Mouse (Mus musculus): ENCODE results near the gene Fgfr2. TPM values are rescaled to one million over a fixed set of nuclear protein-coding genes. Genes with fewer than 3 reads are reported as not detected.

Gene Fgfr2
- polyA plus RNA-seq, 1 experiment from 2014 or later, result 11.2 TPM

DNA sequence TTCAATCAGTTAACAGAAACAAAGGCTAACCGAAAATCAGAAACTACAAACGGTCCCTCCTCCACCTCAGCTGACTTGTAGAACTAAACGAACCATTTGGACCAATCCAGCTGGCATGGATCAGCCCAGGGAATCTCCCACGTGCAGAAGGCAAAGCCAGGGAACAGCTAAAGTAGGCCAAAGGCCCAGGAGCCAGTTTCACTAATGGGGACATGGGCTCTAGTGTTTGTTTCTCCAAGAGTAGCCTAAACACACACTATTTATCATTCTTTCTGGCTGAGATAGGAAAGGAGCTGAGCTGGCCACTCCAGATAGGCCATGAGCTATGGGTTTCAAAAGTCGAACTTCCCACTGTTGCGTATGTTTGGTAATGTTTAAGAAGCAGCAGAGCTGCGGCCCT is 864.3 kb downstream of the Fgfr2 start:
- Histone ChIP-seq H3K9ac (replicated peaks) (no peak overlapping the region), H3K4me2 (ENCODE audit: low read depth, low read length) (no peak overlapping the region), H3K27ac (ENCODE audit: low read depth) (no peak overlapping the region), H3K4me3 (ENCODE audit: low read depth, low read length) (no peak overlapping the region), H3K36me3 (replicated peaks; ENCODE audit: insufficient read depth, low read length) (peaks cover 20% of the 10 kb centered on the region), H3K9me3 (ENCODE audit: low read length) (no peaks in the 10 kb centered on the region), H3K4me1 (ENCODE audit: insufficient read depth) (peaks cover 5% of the 10 kb centered on the region), H3K27me3 (ENCODE audit: insufficient read depth, low read length) (no peaks in the 10 kb centered on the region)
- 66% methylated on average over 7 of the region's 7 CpGs for WGBS (ENCODE audit: insufficient replicate concordance)
- ATAC-seq (no peak), DNase-seq (no peak)
- TF ChIP-seq EP300 (IDR thresholded peaks at IDR 0.05; ENCODE audit: low read depth), result no peak
- no peak for TF ChIP-seq CTCF (IDR thresholded peaks at IDR 0.05; ENCODE audit: low read depth)

DNA sequence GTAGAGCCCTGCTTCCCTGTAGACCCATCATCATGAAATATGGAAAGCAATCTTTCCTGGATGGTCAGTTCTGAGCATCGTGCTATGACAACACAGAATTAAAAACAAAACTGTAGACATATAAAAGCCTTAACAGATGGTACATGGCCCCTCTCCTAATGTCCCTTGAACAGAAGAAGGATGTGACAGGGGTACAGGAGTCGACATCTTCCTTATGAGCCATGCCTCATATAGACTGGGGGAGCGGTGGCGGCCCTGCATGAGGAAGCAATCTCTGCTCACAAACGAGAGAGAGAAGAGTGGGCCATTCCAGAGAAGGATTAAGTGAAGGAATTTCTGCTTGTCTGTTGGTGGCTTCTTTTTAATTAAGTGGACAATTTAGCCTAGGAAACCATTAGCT is 864.9 kb downstream of the Fgfr2 start:
- Histone ChIP-seq H3K4me2 (ENCODE audit: low read depth, low read length) (no peak overlapping the region), H3K9ac (replicated peaks) (no peak overlapping the region), H3K9me3 (ENCODE audit: low read length) (no peaks in the 10 kb centered on the region), H3K27ac (ENCODE audit: low read depth) (no peak overlapping the region), H3K27me3 (ENCODE audit: insufficient read depth, low read length) (no peaks in the 10 kb centered on the region), H3K4me1 (ENCODE audit: insufficient read depth) (peaks cover 5% of the 10 kb centered on the region), H3K4me3 (ENCODE audit: low read depth, low read length) (no peak overlapping the region), H3K36me3 (replicated peaks; ENCODE audit: insufficient read depth, low read length) (peaks cover 18% of the 10 kb centered on the region)
- TF ChIP-seq CTCF (IDR thresholded peaks at IDR 0.05; ENCODE audit: low read depth), result no peak
- no peak for TF ChIP-seq EP300 (IDR thresholded peaks at IDR 0.05; ENCODE audit: low read depth)
- DNase-seq (no peak), ATAC-seq (no peak)
- 85% methylated on average over 5 of the region's 5 CpGs for WGBS (ENCODE audit: insufficient replicate concordance)

GRCm38 (mm10) chr7:132253513-132253912 is 869.6 kb downstream of the Fgfr2 start:
- 79% methylated on average over 5 of the region's 5 CpGs for WGBS (ENCODE audit: insufficient replicate concordance)
- no peak overlapping the region for H3K9ac ChIP-seq (replicated peaks)
- H3K27ac ChIP-seq (ENCODE audit: low read depth), result no peak overlapping the region
- ATAC-seq (no peak), DNase-seq (no peak)
- H3K36me3 ChIP-seq (replicated peaks; ENCODE audit: insufficient read depth, low read length), result peaks cover 7% of the 10 kb centered on the region
- TF ChIP-seq EP300 (IDR thresholded peaks at IDR 0.05; ENCODE audit: low read depth) (no peak), CTCF (IDR thresholded peaks at IDR 0.05; ENCODE audit: low read depth) (no peak)
- H3K4me3 ChIP-seq (ENCODE audit: low read depth, low read length), result no peak overlapping the region
- no peak overlapping the region for H3K4me2 ChIP-seq (ENCODE audit: low read depth, low read length)
- H3K4me1 ChIP-seq (ENCODE audit: insufficient read depth), result no peaks in the 10 kb centered on the region
- no peaks in the 10 kb centered on the region for H3K9me3 ChIP-seq (ENCODE audit: low read length)
- H3K27me3 ChIP-seq (ENCODE audit: insufficient read depth, low read length), result no peaks in the 10 kb centered on the region

GRCm38 (mm10) chr7:132253078-132253477 is 870.1 kb downstream of the Fgfr2 start:
- H3K27ac ChIP-seq (ENCODE audit: low read depth), result no peak overlapping the region
- H3K4me1 ChIP-seq (ENCODE audit: insufficient read depth), result no peaks in the 10 kb centered on the region
- WGBS (ENCODE audit: insufficient replicate concordance), result 92% methylated on average over 4 of the region's 4 CpGs
- no peak for TF ChIP-seq EP300 (IDR thresholded peaks at IDR 0.05; ENCODE audit: low read depth)
- TF ChIP-seq CTCF (IDR thresholded peaks at IDR 0.05; ENCODE audit: low read depth), result no peak
- DNase-seq, result no peak
- H3K36me3 ChIP-seq (replicated peaks; ENCODE audit: insufficient read depth, low read length), result peaks cover 7% of the 10 kb centered on the region
- H3K9me3 ChIP-seq (ENCODE audit: low read length), result no peaks in the 10 kb centered on the region
- H3K4me3 ChIP-seq (ENCODE audit: low read depth, low read length), result no peak overlapping the region
- no peak for ATAC-seq
- H3K27me3 ChIP-seq (ENCODE audit: insufficient read depth, low read length), result no peaks in the 10 kb centered on the region
- no peak overlapping the region for H3K4me2 ChIP-seq (ENCODE audit: low read depth, low read length)
- H3K9ac ChIP-seq (replicated peaks), result no peak overlapping the region

DNA sequence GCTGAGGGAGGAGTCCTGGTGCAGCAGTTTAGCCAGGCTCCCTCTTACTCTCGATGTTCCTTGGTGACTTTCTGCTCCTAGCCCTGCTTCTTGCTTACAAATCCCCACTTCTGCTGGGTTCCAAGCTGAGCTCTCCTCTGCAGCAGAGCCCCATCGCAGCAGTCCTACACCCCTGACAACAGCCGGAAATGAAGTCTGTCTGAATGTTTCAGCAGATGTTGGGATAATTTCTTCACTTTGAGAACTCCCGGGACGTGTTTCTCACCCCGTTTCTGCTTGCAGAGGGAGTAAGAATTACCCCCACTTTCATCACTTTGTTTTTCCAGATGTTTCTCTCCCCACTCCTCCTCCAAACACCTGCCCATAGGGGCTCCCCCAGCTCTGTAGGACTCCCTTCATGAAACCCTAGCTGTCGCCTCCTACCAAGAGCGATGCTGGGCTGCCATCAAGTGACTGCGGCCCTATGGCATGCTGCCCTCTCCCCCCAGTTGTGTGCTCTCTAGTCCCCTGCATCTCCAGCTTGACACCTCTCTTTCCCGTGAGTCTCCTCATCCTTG is 873.5 kb downstream of the Fgfr2 start:
- Histone ChIP-seq H3K4me3 (ENCODE audit: low read depth, low read length) (no peak overlapping the region), H3K4me1 (ENCODE audit: insufficient read depth) (no peaks in the 10 kb centered on the region), H3K36me3 (replicated peaks; ENCODE audit: insufficient read depth, low read length) (peaks cover 4% of the 10 kb centered on the region; the same call in 1 of the 2 replicates), H3K4me2 (ENCODE audit: low read depth, low read length) (no peak overlapping the region), H3K27ac (ENCODE audit: low read depth) (no peak overlapping the region), H3K9me3 (ENCODE audit: low read length) (no peaks in the 10 kb centered on the region), H3K27me3 (ENCODE audit: insufficient read depth, low read length) (no peaks in the 10 kb centered on the region), H3K9ac (replicated peaks) (no peak overlapping the region)
- ATAC-seq (no peak), DNase-seq (no peak)
- WGBS (ENCODE audit: insufficient replicate concordance), result 71% methylated on average over 10 of the region's 10 CpGs
- TF ChIP-seq CTCF (IDR thresholded peaks at IDR 0.05; ENCODE audit: low read depth) (no peak), EP300 (IDR thresholded peaks at IDR 0.05; ENCODE audit: low read depth) (no peak)

DNA sequence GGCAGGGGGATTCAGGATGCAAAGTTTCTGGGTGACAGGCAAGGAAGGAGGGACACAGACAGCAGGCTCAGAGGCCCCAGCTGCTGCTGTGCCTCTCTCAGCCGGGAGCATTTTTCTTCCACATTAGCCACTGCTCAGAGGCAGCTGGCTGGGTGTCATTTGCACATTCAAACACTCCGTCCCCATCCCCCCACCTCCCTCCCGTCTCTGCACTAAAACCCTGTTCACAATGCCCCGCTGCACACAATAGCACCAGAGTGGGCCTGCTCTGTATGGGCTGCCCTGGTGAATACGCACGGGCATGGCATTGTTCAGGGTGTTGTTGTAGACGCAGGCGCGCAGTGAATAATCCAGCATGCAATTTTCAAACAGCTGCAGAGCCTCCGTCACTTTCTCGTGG is 875.6 kb downstream of the Fgfr2 start:
- TF ChIP-seq EP300 (IDR thresholded peaks at IDR 0.05; ENCODE audit: low read depth), result no peak
- no peak for TF ChIP-seq CTCF (IDR thresholded peaks at IDR 0.05; ENCODE audit: low read depth)
- 0 out of 2 replicates have a peak, but pooled peaks cover 3% of the 10 kb centered on the region for H3K4me1 ChIP-seq (ENCODE audit: insufficient read depth)
- H3K9me3 ChIP-seq (ENCODE audit: low read length), result no peaks in the 10 kb centered on the region
- H3K9ac ChIP-seq (replicated peaks), result no peak overlapping the region
- no peak overlapping the region for H3K4me2 ChIP-seq (ENCODE audit: low read depth, low read length)
- ATAC-seq (no peak), DNase-seq (no peak)
- peaks cover 4% of the 10 kb centered on the region; the same call in 1 of the 2 replicates for H3K36me3 ChIP-seq (replicated peaks; ENCODE audit: insufficient read depth, low read length)
- H3K4me3 ChIP-seq (ENCODE audit: low read depth, low read length), result no peak overlapping the region
- H3K27me3 ChIP-seq (ENCODE audit: insufficient read depth, low read length), result no peaks in the 10 kb centered on the region
- no peak overlapping the region for H3K27ac ChIP-seq (ENCODE audit: low read depth)
- 71% methylated on average over 11 of the region's 11 CpGs for WGBS (ENCODE audit: insufficient replicate concordance)

Data from liver, postnatal 0 days (tissue).